Mouse (Mus musculus) ES-E14 (cell line): ENCODE data around the gene Pcif1. TPM values are rescaled to one million over a fixed set of nuclear protein-coding genes. Genes with fewer than 3 reads are reported as not detected.

Experiments
- DNase-seq: peaks from one replicate; pipeline ENCODE4 v3.0.0-alpha.2; 2013; ENCODE audit warnings: low read depth, low spot score
- H3K27ac ChIP-seq: 2 replicates; pipeline ENCODE4 v1.5.1; 2012; ENCODE audit warnings: low read depth, mild to moderate bottlenecking, low read length, moderate library complexity, mixed read lengths; ENCODE audit not compliant: poor library complexity, insufficient read depth, severe bottlenecking
- H3K36me3 ChIP-seq: 2 replicates; pipeline ENCODE4 v1.6.1; 2012; ENCODE audit warnings: mild to moderate bottlenecking, low read length, moderate library complexity, mixed read lengths; ENCODE audit not compliant: control insufficient read depth, poor library complexity, insufficient read depth, severe bottlenecking
- H3K4me1 ChIP-seq, 2 experiments: fragments of 150-350 bp in 1 of 2; sonication (generic) in 1 of 2; 2 replicates each; pipeline ENCODE4 v1.6.1; 2012; ENCODE audit warnings: low read length in 2 of 2, mild to moderate bottlenecking in 1 of 2, mixed read lengths in 1 of 2; ENCODE audit not compliant: control insufficient read depth in 2 of 2, insufficient read depth in 2 of 2, poor library complexity in 1 of 2
- H3K4me3 ChIP-seq, 2 experiments: fragments of 150-350 bp in 1 of 2; sonication (generic) in 1 of 2; 2 replicates each; pipeline ENCODE4 v1.5.1; 2012; ENCODE audit warnings: low read length in 2 of 2, low read depth in 1 of 2, mild to moderate bottlenecking in 1 of 2, mixed read lengths in 1 of 2; ENCODE audit not compliant: insufficient read depth in 1 of 2, poor library complexity in 1 of 2, severe bottlenecking in 1 of 2
- H3K9ac ChIP-seq: 2 replicates; pipeline ENCODE4 v1.6.1; 2012; ENCODE audit warnings: low read depth, mild to moderate bottlenecking, low read length, mixed read lengths; ENCODE audit not compliant: poor library complexity, insufficient read depth, severe bottlenecking
- H3K9me3 ChIP-seq: fragments of 150-350 bp; sonication (generic); 2 replicates; pipeline ENCODE4 v1.6.1; 2012; ENCODE audit warnings: low read depth, mild to moderate bottlenecking, low read length; ENCODE audit not compliant: control insufficient read depth, insufficient read depth
- CHD2 ChIP-seq: IDR thresholded peaks from 2 replicates; pipeline ENCODE4 v1.6.1; 2014; ENCODE audit warnings: mild to moderate bottlenecking, low read depth, low read length, inconsistent platforms
- HCFC1 ChIP-seq: IDR thresholded peaks from 2 replicates; pipeline ENCODE4 v1.6.1; 2012; ENCODE audit warnings: low read length, inconsistent platforms, borderline replicate concordance; ENCODE audit not compliant: insufficient read depth
- MAFK ChIP-seq: IDR thresholded peaks from 2 replicates; pipeline ENCODE4 v1.6.1; 2014; ENCODE audit warnings: mild to moderate bottlenecking, low read depth, low read length, inconsistent platforms; ENCODE audit not compliant: insufficient read depth
- ZC3H11A ChIP-seq: IDR thresholded peaks from 2 replicates; pipeline ENCODE4 v1.6.1; 2012; ENCODE audit warnings: low read depth, mild to moderate bottlenecking, inconsistent platforms, low read length, borderline replicate concordance
- ZNF384 ChIP-seq: IDR thresholded peaks from 2 replicates; pipeline ENCODE4 v1.6.1; 2012; ENCODE audit warnings: low read depth, low read length, inconsistent platforms
- in situ Hi-C, 2 experiments: fragments of 600-800 bp; cut with MboI; formaldehyde crosslinking; loops; one replicate each; pipeline ENCODE4 v1.15.1; 2025; ENCODE audit warnings: low sequenced_read_pairs in 2 of 2, inconsistent platforms in 1 of 2; ENCODE audit not compliant: unreplicated experiment in 2 of 2
- total RNA-seq: library from RNA; depleted of rRNA; stranded (reverse); fragments of 300-350 nt; gene quantifications from 2 replicates; pipeline ENCODE4 v1.2.3, GENCODE M21; 2012

Gene Pcif1
- total RNA-seq, 1 experiment: 30.4 TPM

GRCm38 (mm10) chr2:164916820-164917219 lies 37.7 kb downstream of the Pcif1 start:
- in situ Hi-C loops: no loop called here
- no peaks in the 10 kb centered on the region for H3K9me3 ChIP-seq
- H3K4me3 ChIP-seq: no peak overlapping the region
- H3K36me3 ChIP-seq: no peaks in the 10 kb centered on the region; the same call in 1 of the 2 replicates
- no peak for DNase-seq
- no peak overlapping the region for H3K9ac ChIP-seq
- peak overlapping the region; percentile 8; the same call in 1 of the 2 replicates for H3K27ac ChIP-seq
- peaks cover 4 to 24% of the 10 kb centered on the region in 2 experiments; a peak in 3 of 4 replicates for H3K4me1 ChIP-seq
- TF ChIP-seq MAFK: peak; percentile 75
- TF ChIP-seq ZNF384: no peak

GRCm38 (mm10) chr2:164917371-164917770 lies 38.3 kb downstream of the Pcif1 start:
- Histone ChIP-seq H3K27ac (peak overlapping the region; percentile 8), H3K9ac (no peak overlapping the region), H3K9me3 (no peaks in the 10 kb centered on the region), H3K4me3 (no peak overlapping the region), H3K36me3 (no peaks in the 10 kb centered on the region; the same call in 1 of the 2 replicates), H3K4me1 (peaks cover 4 to 22% of the 10 kb centered on the region in 2 experiments; a peak in 3 of 4 replicates)
- DNase-seq: peak; percentile 61
- in situ Hi-C loops: no loop called here
- TF ChIP-seq ZNF384 (no peak), HCFC1 (no peak), ZC3H11A (no peak), MAFK (no peak), CHD2 (no peak)

- Histone ChIP-seq H3K27ac (peak overlapping the region; percentile 0; the same call in 1 of the 2 replicates), H3K4me3 (no peak overlapping the region), H3K9me3 (no peaks in the 10 kb centered on the region), H3K36me3 (no peaks in the 10 kb centered on the region; the same call in 1 of the 2 replicates), H3K4me1 (peaks cover 2 to 19% of the 10 kb centered on the region in 2 experiments; a peak in 2 of 4 replicates), H3K9ac (0 out of 2 replicates have a peak overlapping the region, but pooled peaks have one; percentile 0)
- no peak for TF ChIP-seq ZC3H11A
- DNase-seq: no peak
- in situ Hi-C loops: no loop called here
Observed at GRCm38 (mm10) chr2:164918325-164918724, 39.2 kb downstream of the Pcif1 start.

GRCm38 (mm10) chr2:164921984-164922383 lies 42.9 kb downstream of the Pcif1 start:
- Histone ChIP-seq H3K4me3 (no peak overlapping the region), H3K27ac (no peak overlapping the region), H3K4me1 (peaks cover 0 to 14% of the 10 kb centered on the region in 2 experiments; a peak in 2 of 4 replicates), H3K9ac (no peak overlapping the region), H3K36me3 (no peaks in the 10 kb centered on the region), H3K9me3 (no peaks in the 10 kb centered on the region)
- in situ Hi-C loops: no loop called here
- TF ChIP-seq ZC3H11A (no peak), ZNF384 (no peak), HCFC1 (no peak), CHD2 (no peak), MAFK (no peak)
- no peak for DNase-seq

- in situ Hi-C loops: no loop called here
- Histone ChIP-seq H3K27ac (no peak overlapping the region), H3K9ac (no peak overlapping the region), H3K9me3 (no peaks in the 10 kb centered on the region), H3K4me3 (no peak overlapping the region), H3K36me3 (no peaks in the 10 kb centered on the region), H3K4me1 (peaks cover 0 to 3% of the 10 kb centered on the region in 2 experiments; a peak in 1 of 4 replicates)
- TF ChIP-seq CHD2 (no peak), MAFK (no peak), ZC3H11A (no peak), ZNF384 (no peak), HCFC1 (no peak)
- DNase-seq: no peak
Observed at GRCm38 (mm10) chr2:164923291-164923690, 44.2 kb downstream of the Pcif1 start.
